Mouse (Mus musculus) cerebral cortex, adult 2 months (tissue): ENCODE measurements around the gene Prrx2.

ENCODE experiments used
- WGBS: fragments of 180-500 bp; shearing (Covaris S2); methylation state at CpG from one replicate; pipeline ENCODE4 v1.1.7; 2018; 5-methylcytosine and 5-hydroxymethylcytosine counted together

Gene Prrx2

DNA sequence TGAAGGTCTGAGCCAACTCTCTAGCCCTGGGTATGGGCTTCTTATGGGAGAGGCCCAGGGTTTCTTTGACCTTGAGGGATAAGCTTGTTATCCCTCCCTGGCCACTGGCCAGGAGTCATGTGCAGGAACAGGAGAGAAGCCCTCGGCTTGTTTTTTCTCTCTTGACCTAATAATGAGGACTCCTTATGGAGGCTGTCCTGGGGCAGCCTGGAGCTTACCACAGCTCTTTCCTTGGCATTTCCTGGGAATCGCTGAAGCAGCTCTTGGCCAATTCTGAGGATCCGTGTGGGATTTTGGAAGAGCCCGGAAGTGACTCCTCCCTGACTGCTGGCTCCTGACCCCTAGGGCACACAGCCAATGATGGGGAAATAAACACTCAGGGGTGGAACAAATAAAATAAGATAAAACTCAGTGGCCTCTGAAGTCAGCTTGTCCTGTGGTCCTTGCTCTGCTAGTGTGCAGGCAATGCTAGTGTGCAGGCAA lies 77.6 kb downstream of the Prrx2 start:
- 62% methylated on average over 4 of the region's 4 CpGs for WGBS

DNA sequence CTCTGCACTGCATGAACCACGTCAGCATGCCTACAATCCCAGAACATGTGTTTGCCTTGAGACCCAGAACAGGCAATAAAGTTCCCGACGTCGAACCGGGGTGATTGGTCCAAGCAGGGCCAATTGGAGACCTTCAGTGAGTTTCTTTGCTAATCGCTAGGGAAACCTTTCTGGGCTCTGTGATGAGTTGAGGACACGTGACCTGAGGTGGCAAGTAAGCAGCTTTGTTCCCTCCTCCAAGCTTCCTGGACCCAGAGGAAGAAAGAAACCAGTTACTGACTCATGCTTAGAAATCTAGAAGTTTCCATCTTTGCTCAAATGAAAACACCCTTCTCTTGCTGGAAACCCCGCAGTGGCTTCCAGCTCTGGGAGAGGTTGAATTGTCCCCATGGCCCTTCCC lies 78.2 kb downstream of the Prrx2 start:
- 86% methylated on average over 8 of the region's 8 CpGs for WGBS

DNA sequence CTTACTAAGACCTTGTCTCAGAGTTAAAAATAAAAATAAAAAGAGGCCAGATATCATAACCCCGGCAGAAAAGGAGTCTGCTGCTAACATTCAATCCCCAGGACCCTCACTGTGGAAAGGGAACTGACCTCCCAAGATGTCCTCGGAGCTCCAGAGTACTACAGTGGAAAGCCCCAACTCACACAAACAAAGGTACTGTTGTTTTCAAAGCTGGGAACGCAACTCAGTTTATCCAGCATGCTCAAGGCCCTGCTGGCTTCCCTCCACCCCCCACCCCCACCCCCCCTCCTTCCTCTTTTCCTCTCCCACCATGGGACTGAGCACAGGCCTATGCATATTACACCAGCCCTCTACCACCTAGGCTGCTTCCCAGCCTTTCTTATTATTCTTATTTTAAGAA lies 80.1 kb downstream of the Prrx2 start:
- WGBS, result 44% methylated on average over 3 of the region's 3 CpGs

GRCm38 (mm10) chr2:30915376-30915775 lies 80.6 kb downstream of the Prrx2 start:
- 79% methylated on average over 5 of the region's 5 CpGs for WGBS

DNA sequence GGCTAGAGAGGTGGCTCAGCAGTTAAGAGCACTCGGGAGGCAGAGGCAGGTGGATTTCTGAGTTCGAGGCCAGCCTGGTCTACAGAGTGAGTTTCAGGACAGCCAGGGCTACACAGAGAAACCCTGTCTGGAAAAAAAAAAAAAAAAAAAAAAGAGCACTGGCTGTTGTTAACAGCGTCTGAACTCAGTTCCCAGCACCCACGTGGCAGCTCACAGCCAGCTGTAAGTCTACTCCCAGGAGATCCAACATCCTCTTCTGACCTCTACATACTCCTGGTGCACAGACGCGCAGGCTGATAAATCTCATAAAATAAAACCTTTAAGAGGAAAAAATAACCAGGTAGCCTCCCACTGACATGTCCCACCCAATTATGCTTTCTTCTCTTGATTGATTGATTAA lies 81.2 kb downstream of the Prrx2 start:
- WGBS, result 79% methylated on average over 6 of the region's 6 CpGs

DNA sequence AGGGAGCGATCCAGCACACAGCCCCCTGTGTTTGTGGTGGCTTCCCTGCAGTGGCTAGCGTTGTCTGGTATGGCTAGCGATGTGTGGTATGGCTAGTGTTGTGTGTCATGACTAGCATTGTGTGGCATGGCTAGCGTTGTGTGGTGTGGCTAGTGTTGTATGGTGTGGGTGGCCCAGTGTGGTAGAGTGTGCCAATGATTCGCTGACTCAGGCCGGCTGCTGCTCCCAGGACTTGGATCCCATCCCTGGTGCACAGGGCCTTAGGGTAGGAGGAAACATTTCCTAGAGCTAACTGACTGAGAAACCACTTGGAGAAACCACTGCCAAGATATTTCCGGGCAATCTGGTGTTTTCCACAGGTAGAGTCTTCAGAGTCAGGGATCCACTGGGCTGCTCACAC lies 82.9 kb downstream of the Prrx2 start:
- 76% methylated on average over 7 of the region's 7 CpGs for WGBS

DNA sequence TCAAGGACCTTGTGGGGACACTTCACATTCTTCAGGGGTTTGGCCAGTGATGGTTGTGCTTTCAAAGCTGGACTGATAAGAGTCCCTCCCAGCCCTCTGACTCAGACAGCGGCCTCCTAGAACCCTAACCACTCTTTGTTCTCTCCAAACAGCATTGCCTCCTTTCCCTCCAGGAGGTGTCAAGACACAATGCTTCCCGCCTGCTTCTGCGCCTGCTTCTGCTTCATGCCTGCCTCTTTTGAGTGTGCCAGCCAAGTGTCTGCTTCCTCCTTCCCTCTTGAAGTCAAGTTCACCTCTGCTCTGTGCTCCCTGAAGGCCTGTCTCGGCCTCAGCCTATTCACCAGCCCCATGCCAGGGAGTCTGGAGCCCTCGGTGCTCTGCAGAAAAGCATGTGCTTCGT lies 83.4 kb downstream of the Prrx2 start:
- whole genome bisulfite sequencing, result 73% methylated on average over 6 of the region's 6 CpGs

GRCm38 (mm10) chr2:30918780-30919329 lies 84.1 kb downstream of the Prrx2 start:
- 75% methylated on average over 8 of the region's 8 CpGs for WGBS

- 40% methylated on average over 7 of the region's 7 CpGs for WGBS
Observed at GRCm38 (mm10) chr2:30920216-30920615, 85.4 kb downstream of the Prrx2 start.

- WGBS, result 47% methylated on average over 3 of the region's 3 CpGs
Observed at GRCm38 (mm10) chr2:30923099-30923498, 88.3 kb downstream of the Prrx2 start.

DNA sequence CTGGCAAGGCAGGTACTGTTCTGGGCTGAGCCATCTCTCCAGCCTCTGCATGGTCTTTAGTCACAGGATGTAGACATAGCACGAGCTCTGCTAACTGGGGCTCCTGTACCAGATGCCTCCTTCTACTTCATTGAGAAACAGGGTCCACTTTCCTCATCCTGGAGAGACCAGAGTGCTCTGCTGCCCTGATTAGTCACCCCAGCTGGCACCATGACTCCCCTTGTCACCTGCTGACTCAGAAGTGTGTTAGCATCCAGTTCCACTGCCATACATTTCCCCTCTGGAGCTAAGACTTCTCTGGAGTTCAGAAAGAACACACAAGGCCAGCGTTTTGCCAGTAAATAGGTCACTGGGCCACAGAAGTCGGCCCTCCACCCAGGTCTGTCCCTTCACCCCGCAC lies 90.4 kb downstream of the Prrx2 start:
- WGBS, result 93% methylated on average over 4 of the region's 4 CpGs

- 84% methylated on average over 4 of the region's 4 CpGs for WGBS
Observed at GRCm38 (mm10) chr2:30926381-30926780, 91.6 kb downstream of the Prrx2 start.

DNA sequence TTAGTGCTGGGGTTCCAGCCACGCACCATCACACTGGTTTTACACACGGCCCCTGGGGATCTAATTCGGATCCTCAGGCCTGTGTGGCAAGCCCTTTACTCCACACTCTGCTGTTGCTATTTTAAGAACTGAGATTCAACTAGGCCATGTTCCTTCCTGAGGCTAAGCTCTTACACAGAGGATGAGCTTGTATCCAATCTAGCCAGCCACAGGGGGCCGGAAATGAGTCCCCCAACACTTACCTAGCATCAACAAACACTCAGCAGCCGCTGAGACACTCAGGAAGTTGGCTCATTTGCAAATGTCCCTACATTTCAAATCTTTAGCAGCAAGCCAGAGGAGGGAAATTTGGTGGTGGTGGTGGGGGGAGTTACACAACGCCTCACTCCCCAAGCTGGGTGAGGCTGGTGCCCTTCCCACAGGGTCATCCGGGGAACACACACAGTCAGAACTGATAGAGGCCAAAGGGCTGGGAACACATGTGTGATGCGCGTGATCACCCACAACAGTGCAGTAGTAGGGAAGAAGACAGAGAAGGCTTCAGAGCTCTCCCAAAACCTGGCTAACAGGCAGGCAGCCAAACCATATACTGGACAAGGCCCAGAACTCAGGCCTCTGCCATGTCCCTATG lies 92.5 kb downstream of the Prrx2 start:
- 53% methylated on average over 9 of the region's 9 CpGs for WGBS

DNA sequence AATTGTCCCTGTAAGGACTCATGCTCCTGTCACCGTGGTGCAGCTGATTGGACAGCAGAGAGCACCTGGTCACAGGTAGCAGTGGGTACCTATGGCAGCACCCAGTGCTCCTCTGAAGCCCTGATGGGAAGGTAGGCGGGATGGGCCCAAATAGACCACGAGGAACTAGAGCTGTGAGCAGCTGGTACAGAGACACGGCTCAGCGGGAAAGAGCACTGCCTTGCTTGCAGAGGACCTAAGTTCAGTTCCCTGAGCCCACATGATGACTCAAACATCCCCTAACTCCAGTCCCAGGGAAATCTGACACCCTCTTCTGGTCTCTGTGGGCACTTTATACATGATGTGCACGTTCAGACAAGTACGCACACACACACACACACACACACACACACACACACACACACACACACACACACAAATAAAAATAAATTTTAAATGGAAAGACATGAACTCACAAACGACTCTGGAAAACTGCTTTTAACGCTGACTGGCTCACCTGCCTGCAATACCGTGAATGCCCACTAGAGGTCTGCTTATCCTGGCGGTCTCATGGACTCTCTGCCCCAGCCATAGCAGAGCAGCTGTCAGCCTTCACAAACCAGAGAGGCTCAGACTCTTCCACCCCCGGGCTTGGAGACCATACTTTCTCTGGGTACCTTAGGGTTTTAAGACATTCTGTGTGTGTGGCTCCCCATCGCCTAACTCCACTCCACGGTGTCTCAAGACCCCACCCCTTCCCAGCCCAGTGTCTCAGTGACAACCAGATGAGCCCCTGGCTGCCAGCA lies 93.3 kb downstream of the Prrx2 start:
- WGBS, result 22% methylated on average over 14 of the region's 14 CpGs

- WGBS, result 29% methylated on average over 12 of the region's 12 CpGs
Observed at GRCm38 (mm10) chr2:30928893-30929482, 94.2 kb downstream of the Prrx2 start.

DNA sequence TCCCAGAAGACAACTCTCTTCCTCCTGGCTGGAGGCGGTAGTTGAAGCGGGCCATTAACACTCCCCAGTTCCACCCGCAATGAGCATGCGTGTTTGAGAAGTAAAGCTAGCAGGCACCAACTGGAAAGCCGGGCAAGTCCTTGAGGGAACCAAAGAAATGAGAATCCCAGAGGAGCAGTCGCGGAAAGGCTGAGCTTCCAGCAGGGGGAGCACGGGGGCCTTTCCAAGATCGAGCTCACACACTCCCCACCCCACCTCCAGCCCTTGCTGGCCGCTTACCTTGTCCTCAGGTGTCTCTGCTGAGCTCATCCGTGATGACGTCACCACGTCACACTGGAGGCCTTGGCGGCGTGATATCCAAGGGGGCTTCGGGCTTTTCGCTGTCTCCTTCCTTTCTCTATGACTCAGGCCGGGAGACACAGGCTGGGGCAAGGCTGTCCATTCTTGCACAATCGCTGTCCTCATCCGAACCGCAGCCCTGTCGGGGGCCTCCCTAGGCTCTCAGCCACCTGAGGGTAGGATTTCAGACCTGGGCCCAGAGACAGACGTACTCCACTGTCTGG lies 94.8 kb downstream of the Prrx2 start, which contains the start of gene Ptges:
Gene Ptges (minus strand): TSS at position 381 of the 563 bp plus-strand sequence.
- WGBS, result 1% methylated on average over 23 of the region's 23 CpGs

GRCm38 (mm10) chr2:30930846-30931245 lies 96.1 kb downstream of the Prrx2 start:
- WGBS, result 93% methylated on average over 2 of the region's 2 CpGs
